In genomic region chr7:19468279-19468678, GRCm38 (mm10) we compare ENCODE assay signal across 13 mouse cellular contexts. TPM values are rescaled to one million over a fixed set of nuclear protein-coding genes. Genes with fewer than 3 reads are reported as not detected.
"Had no signal": no experiment of that assay in that cellular context is flagged by ENCODE, and none has a peak within 500 bp of the region (broad histone marks: within the 10 kb centered on the region; RNA-seq: fewer than 3 reads in every experiment).

No protein-coding gene starts in this region.

- H3K4me3 ChIP-seq: kidney, embryonic 15.5 days; limb, embryonic 12.5 days; liver, embryonic 13.5 days; midbrain, embryonic 10.5 days; myocyte; neural tube, embryonic 12.5 days had no signal

- H3K9me3 ChIP-seq: kidney, embryonic 15.5 days; limb, embryonic 12.5 days; liver, embryonic 13.5 days; neural tube, embryonic 12.5 days had no signal

- H3K27ac ChIP-seq: kidney, embryonic 15.5 days; limb, embryonic 12.5 days; liver, embryonic 13.5 days; midbrain, embryonic 10.5 days; neural tube, embryonic 12.5 days had no signal

- H3K36me3 ChIP-seq: kidney, embryonic 15.5 days; limb, embryonic 12.5 days; liver, embryonic 13.5 days; midbrain, embryonic 10.5 days; neural tube, embryonic 12.5 days had no signal

- H3K4me1 ChIP-seq: neural tube, embryonic 12.5 days had no signal

- H3K9ac ChIP-seq: kidney, embryonic 15.5 days; limb, embryonic 12.5 days; liver, embryonic 13.5 days; neural tube, embryonic 12.5 days had no signal

- H3K4me2 ChIP-seq: kidney, embryonic 15.5 days; limb, embryonic 12.5 days; liver, embryonic 13.5 days; neural tube, embryonic 12.5 days had no signal

- DNase-seq: kidney, adult 11 months; layer of hippocampus, adult 9-11 months; lung, adult 18-20 months; midbrain, embryonic 14.5 days; right cerebral cortex, postnatal 14 days; thymus, postnatal 4 days had no signal

RNA-seq across cellular contexts. Expression of gene Exoc3l2, which starts 5.1 kb away (rescaled TPM):
- total RNA-seq: neutrophil, adult 5-6 weeks had no signal
- polyA plus RNA-seq: myocyte had no signal

RNA-seq across cellular contexts. Expression of gene Nkpd1, which starts 49.4 kb away (rescaled TPM):
- total RNA-seq: neutrophil, adult 5-6 weeks had no signal
- polyA plus RNA-seq: liver, embryonic 13.5 days had no signal
